Mouse (Mus musculus) kidney, adult 2 months (tissue): ENCODE measurements around the gene Barx2.

Experiments used
- CTCF ChIP-seq: fragments of 200-500 bp; conservative IDR thresholded peaks from 2 replicates; pipeline ENCODE4 v1.5.1; 2011; ENCODE audit warnings: low read depth, mild to moderate bottlenecking, control low read depth, low read length, moderate library complexity, mixed read lengths; ENCODE audit not compliant: insufficient read depth, insufficient read length
- POLR2A ChIP-seq: fragments of 200-500 bp; IDR thresholded peaks from one replicate; pipeline ENCODE4 v1.6.1; 2011; ENCODE audit warnings: low read depth, low read length, control low read depth

- no peak for TF ChIP-seq CTCF
- no peak for TF ChIP-seq POLR2A
Measured at GRCm38 (mm10) chr9:31931691-31932090, 18.4 kb upstream of the Barx2 start.
